Mouse (Mus musculus) lung, postnatal 0 days (tissue): ENCODE results near the gene Hormad2.
A peak's percentile ranks its signal among the peaks of the same experiment; 100 is the strongest.

Source experiments
- CTCF ChIP-seq: IDR thresholded peaks from 2 replicates; pipeline ENCODE4 v1.5.1; 2016; ENCODE audit warnings: antibody characterized with exemption, mild to moderate bottlenecking
- EP300 ChIP-seq: IDR thresholded peaks from 2 replicates; pipeline ENCODE4 v1.6.1; 2016; ENCODE audit warnings: antibody characterized with exemption, mild to moderate bottlenecking, control low read depth

- no peak for TF ChIP-seq CTCF
- 0 out of 2 replicates have a peak, but pooled peaks have one; percentile 16 for TF ChIP-seq EP300
Observed at GRCm38 (mm10) chr11:4310324-4310723, 130.6 kb downstream of the Hormad2 start.
